Mouse (Mus musculus) liver, adult 2 months (tissue): ENCODE measurements around the gene Armh3. TPM values are rescaled to one million over a fixed set of nuclear protein-coding genes. Genes with fewer than 3 reads are reported as not detected.

Experiments used
- DNase-seq: peaks from one replicate; pipeline ENCODE4 v3.0.0-alpha.2; 2011; ENCODE audit warnings: low read depth, low spot score; ENCODE audit errors: extremely low read depth
- H3K27ac ChIP-seq: fragments of 200-500 bp; replicated peaks from 2 replicates; pipeline ENCODE4 v1.5.1; 2012; ENCODE audit warnings: low read depth, mild to moderate bottlenecking, control low read depth, inconsistent platforms, low read length; ENCODE audit not compliant: insufficient read depth
- H3K27me3 ChIP-seq: fragments of 200-500 bp; 2 replicates; pipeline ENCODE4 v1.6.1; 2012; ENCODE audit warnings: mild to moderate bottlenecking, moderate library complexity, low read length, inconsistent platforms; ENCODE audit not compliant: control insufficient read depth, insufficient read depth
- H3K36me3 ChIP-seq: fragments of 200-500 bp; 2 replicates; pipeline ENCODE4 v1.6.1; 2012; ENCODE audit warnings: low read length, inconsistent platforms; ENCODE audit not compliant: control insufficient read depth, insufficient read depth
- H3K4me1 ChIP-seq: fragments of 200-500 bp; 2 replicates; pipeline ENCODE4 v1.6.1; 2011; ENCODE audit warnings: low read length; ENCODE audit not compliant: control insufficient read depth, insufficient read depth
- H3K4me3 ChIP-seq: fragments of 200-500 bp; 2 replicates; pipeline ENCODE4 v1.5.1; 2011; ENCODE audit warnings: low read depth, mild to moderate bottlenecking, control low read depth, low read length, moderate library complexity; ENCODE audit not compliant: insufficient read depth
- H3K79me2 ChIP-seq: fragments of 200-500 bp; 2 replicates; pipeline ENCODE4 v1.6.1; 2012; ENCODE audit warnings: inconsistent platforms, mild to moderate bottlenecking, low read length, moderate library complexity; ENCODE audit not compliant: control insufficient read depth, insufficient read depth
- H3K9ac ChIP-seq: fragments of 200-500 bp; 2 replicates; pipeline ENCODE4 v1.6.1; 2012; ENCODE audit warnings: low read depth, mild to moderate bottlenecking, control low read depth, inconsistent platforms, low read length
- CTCF ChIP-seq: fragments of 200-500 bp; IDR thresholded peaks from 2 replicates; pipeline ENCODE4 v1.5.1; 2011; ENCODE audit warnings: low read depth, low read length, control low read depth
- POLR2A ChIP-seq: fragments of 200-500 bp; IDR thresholded peaks from 2 replicates; pipeline ENCODE4 v1.6.1; 2011; ENCODE audit warnings: low read length, control low read depth; ENCODE audit not compliant: insufficient read depth; ENCODE audit errors: extremely low read depth
- WGBS: fragments of 180-500 bp; shearing (Covaris S2); methylation state at CpG from one replicate; pipeline ENCODE4 v1.1.7; 2018; 5-methylcytosine and 5-hydroxymethylcytosine counted together
- polyA plus RNA-seq: library from polyadenylated mRNA; depleted of rRNA; stranded (reverse); fragments of >200 nt; gene quantifications from 2 replicates; pipeline ENCODE4 v1.2.3, GENCODE M21; 2012
- total RNA-seq: library from RNA; depleted of rRNA; stranded (reverse); fragments of >200 nt; gene quantifications from 2 replicates; pipeline ENCODE4 v1.2.3, GENCODE M21; 2014

Gene Armh3
- total and polyA plus RNA-seq, 2 experiments = 3.8 to 5.2 TPM

DNA sequence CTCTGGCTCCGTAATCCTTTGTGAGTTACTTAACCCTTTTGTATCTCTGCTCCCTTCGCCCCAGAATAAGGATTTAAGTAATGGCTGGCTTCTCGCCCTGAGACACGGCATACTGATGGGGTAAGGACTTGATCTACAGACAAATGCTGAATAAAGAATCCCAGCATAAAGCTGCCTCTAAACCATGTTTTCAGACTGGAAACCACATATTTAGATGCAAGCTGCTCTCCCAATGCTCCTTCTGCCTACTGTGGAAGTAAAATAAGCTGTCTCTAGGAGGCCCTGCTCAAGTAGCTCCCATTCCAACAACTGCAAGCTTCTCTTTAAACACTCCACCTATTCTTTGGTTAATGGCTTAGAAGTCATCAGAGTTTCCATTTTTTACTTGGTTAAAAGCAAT lies 81.8 kb downstream of the Armh3 start:
- no peaks in the 10 kb centered on the region for H3K4me1 ChIP-seq
- DNase-seq = no peak
- H3K4me3 ChIP-seq = no peak overlapping the region
- no peak overlapping the region for H3K27ac ChIP-seq
- WGBS = 92% methylated on average over 4 of the region's 4 CpGs
- TF ChIP-seq POLR2A = no peak
- TF ChIP-seq CTCF = no peak
- H3K9ac ChIP-seq = no peak overlapping the region
- no peaks in the 10 kb centered on the region for H3K27me3 ChIP-seq
- H3K36me3 ChIP-seq = peaks cover 12% of the 10 kb centered on the region; the same call in 1 of the 2 replicates
- no peaks in the 10 kb centered on the region for H3K79me2 ChIP-seq

DNA sequence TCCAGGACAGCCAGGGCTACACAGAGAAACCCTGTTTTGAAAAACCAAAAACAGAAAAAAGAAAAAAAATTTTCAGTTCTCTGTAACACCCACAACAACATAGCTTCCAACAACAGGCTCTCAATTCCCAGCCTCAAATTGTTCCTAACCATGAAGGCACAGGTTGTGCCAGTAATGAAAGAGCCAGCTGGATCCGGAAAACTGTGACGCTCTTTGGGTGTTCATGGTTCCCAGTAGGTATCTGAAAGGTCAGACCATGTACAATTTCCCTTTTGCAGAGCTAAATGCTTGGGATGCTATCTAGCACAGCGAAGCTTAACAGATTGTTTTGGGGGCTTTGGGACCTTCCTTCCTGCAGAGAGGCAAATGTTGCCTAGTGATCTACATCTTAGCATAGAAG lies 82.3 kb downstream of the Armh3 start:
- no peak overlapping the region for H3K27ac ChIP-seq
- TF ChIP-seq CTCF = no peak
- peaks cover 9% of the 10 kb centered on the region; the same call in 1 of the 2 replicates for H3K36me3 ChIP-seq
- no peaks in the 10 kb centered on the region for H3K79me2 ChIP-seq
- no peaks in the 10 kb centered on the region for H3K27me3 ChIP-seq
- no peak for DNase-seq
- H3K4me1 ChIP-seq = no peaks in the 10 kb centered on the region
- no peak overlapping the region for H3K9ac ChIP-seq
- WGBS = 98% methylated on average over 3 of the region's 3 CpGs
- H3K4me3 ChIP-seq = no peak overlapping the region

DNA sequence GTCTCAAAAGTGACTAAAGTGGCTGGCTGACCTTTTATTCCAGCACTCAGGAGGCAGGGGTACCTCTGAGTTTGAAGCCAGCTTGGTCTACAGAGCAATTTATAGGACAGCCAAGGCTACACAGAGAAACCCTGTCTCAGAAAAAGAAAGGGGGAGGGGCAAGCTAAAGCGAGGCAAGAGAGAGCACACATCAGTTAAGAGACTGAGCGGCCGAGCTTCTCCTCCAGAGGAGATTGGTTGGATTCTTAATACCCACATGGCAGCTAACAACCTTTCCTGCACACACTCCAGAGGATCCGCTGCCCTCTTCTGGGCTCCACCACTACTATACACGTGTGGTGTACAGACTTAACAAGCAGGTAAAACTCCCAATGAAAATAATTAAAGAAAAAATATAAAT lies 85.3 kb downstream of the Armh3 start:
- Histone ChIP-seq H3K36me3 (peaks cover 6% of the 10 kb centered on the region), H3K4me3 (no peak overlapping the region), H3K27ac (no peak overlapping the region), H3K4me1 (no peaks in the 10 kb centered on the region), H3K9ac (no peak overlapping the region), H3K27me3 (no peaks in the 10 kb centered on the region), H3K79me2 (no peaks in the 10 kb centered on the region)
- no peak for DNase-seq
- WGBS = 89% methylated on average over 5 of the region's 5 CpGs
- TF ChIP-seq CTCF = no peak
- TF ChIP-seq POLR2A = no peak

DNA sequence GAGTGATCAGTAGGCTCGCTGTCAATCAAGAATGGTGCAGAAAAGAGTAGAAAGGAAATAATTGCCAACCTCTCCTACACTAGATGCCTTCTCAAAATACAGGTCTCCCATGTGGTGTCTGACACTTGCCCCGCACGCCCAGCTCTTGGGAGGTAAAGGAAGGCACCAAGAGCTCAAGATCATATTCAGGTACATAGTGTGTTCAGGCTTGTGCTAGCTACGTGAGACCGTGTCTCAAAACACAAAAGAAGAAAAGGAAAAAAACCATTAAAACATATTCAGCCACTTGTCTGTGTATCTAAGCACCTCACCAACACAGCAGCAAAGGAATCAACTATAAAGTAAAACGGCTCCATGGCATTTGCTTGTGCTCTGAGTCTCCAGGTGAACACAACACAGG lies 85.9 kb downstream of the Armh3 start:
- H3K36me3 ChIP-seq = peaks cover 7% of the 10 kb centered on the region
- H3K4me3 ChIP-seq = no peak overlapping the region
- no peak overlapping the region for H3K9ac ChIP-seq
- no peaks in the 10 kb centered on the region for H3K79me2 ChIP-seq
- TF ChIP-seq POLR2A (no peak), CTCF (no peak)
- no peak overlapping the region for H3K27ac ChIP-seq
- 96% methylated on average over 6 of the region's 6 CpGs for WGBS
- H3K4me1 ChIP-seq = no peaks in the 10 kb centered on the region
- DNase-seq = no peak
- no peaks in the 10 kb centered on the region for H3K27me3 ChIP-seq

DNA sequence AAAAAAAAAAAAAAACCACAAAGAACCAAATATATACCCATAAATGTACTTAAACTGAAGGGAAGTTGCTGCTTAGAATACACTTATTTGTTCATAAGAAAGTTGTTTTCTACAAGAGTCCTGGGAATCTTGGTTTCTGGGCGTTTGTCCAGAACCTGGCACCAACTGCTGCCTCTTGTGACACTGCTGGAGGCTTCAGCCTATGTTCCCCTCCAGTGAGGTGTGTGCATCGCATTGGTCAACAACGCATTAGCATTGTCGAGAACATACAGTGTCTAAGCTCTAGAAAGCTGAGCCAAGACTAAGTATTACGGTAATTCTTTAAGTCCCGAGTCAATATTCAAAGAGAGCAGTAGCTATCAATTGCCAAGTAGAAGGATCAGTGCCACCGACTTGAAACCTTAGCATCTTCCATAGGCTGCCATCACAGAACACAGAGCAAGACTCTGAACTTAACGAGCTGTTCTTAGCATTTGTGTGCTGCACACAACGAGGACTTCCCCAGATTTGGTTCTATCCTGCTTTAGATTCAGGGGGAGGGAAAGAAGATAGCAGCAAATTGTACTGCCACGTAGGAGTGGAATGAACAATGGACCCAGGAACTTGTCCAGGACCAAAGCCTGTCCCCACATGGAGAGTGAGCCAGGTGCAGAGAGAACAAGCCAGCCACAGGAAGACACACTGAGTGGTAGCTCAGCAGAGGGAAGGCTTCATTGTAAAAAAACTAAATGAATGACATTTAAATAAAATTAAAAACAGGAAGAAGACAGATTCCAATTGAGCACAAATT lies 86.9 kb downstream of the Armh3 start:
- Histone ChIP-seq H3K9ac (no peak overlapping the region), H3K27me3 (no peaks in the 10 kb centered on the region), H3K4me1 (no peaks in the 10 kb centered on the region), H3K36me3 (peaks cover 5% of the 10 kb centered on the region), H3K27ac (no peak overlapping the region), H3K79me2 (no peaks in the 10 kb centered on the region), H3K4me3 (no peak overlapping the region)
- TF ChIP-seq CTCF (no peak), POLR2A (no peak)
- DNase-seq = no peak
- WGBS = 86% methylated on average over 10 of the region's 10 CpGs

DNA sequence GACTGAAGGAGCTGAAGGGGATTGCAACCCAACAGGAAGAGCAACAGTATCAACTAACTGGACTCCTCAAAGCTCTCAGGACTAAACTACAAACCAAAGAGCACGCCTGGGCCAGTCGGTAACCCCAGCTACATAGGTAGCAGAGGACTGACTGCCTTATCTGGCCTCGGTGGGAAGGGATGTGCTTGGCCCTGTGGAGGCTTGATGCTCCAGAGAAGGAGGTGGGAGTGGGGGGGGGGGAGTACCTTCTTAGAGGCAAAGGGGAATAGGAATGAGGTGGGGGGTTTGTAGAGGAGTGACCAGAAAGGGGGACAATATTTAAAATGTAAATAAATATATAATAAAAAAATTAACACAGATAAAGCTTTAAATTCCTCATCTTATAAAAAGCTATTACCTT lies 90.0 kb downstream of the Armh3 start:
- Histone ChIP-seq H3K4me3 (no peak overlapping the region), H3K4me1 (no peaks in the 10 kb centered on the region), H3K79me2 (no peaks in the 10 kb centered on the region), H3K9ac (no peak overlapping the region), H3K36me3 (peaks cover 3% of the 10 kb centered on the region), H3K27me3 (no peaks in the 10 kb centered on the region), H3K27ac (no peak overlapping the region)
- TF ChIP-seq CTCF = no peak
- no peak for TF ChIP-seq POLR2A
- WGBS = 94% methylated on average over 3 of the region's 3 CpGs
- no peak for DNase-seq
